Mouse (Mus musculus) hematopoietic stem cell, adult 5-6 weeks (primary cell): ENCODE measurements around the gene 1810049J17Rik. TPM values are rescaled to one million over a fixed set of nuclear protein-coding genes. Genes with fewer than 3 reads are reported as not detected.

ENCODE experiments used
- ATAC-seq, 2 experiments: fragments of 125-278 bp in 1 of 2; replicated peaks in 1 of 2; 2 replicates each; pipeline ENCODE4 v1.8.0; 2016 to 2017; ENCODE audit warnings: inconsistent platforms in 2 of 2, mild to moderate bottlenecking in 2 of 2, moderate number of reproducible peaks in 2 of 2, low read depth in 1 of 2, moderate TSS enrichment in 1 of 2; ENCODE audit not compliant: low FRiP score in 2 of 2, poor library complexity in 2 of 2, severe bottlenecking in 2 of 2, insufficient read depth in 1 of 2, low TSS enrichment in 1 of 2
- total RNA-seq: library from RNA; stranded (forward); fragments of 172-1452, 232-1000 nt; gene quantifications from 2 replicates; pipeline ENCODE4 v1.2.3, GENCODE M21; 2017

Gene 1810049J17Rik
- total RNA-seq, 1 experiment from 2014 or later: not detected

GRCm38 (mm10) chr15:12284794-12285534 lies 36.7 kb downstream of the 1810049J17Rik start:
- ATAC-seq: no peak

GRCm38 (mm10) chr15:12279816-12280215 lies 41.9 kb downstream of the 1810049J17Rik start:
- no peak for ATAC-seq

DNA sequence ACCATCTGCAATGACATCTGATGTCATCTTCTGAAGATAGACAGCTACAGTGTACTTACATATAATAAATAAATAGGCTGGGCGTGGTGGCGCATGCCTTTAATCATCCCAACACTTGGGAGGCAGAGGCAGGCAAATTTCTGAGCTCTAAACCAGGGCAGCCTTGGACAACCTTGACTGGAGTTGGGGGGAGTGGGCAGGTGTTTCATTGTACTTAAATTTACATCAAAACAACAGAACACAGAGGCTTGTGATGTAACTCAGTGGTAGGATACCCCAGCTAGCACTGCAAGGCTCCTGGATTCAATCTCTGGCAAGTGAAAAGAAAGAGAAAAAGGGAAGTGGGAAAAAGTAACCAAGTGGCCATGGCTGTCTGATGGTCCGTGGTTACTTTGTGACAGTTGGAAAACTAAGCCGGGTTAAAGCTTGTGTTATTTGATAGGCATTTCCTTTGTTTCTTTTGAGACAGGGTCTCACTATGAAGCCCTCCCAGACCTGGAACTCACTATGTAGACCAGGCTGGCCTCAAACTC lies 46.5 kb downstream of the 1810049J17Rik start:
- ATAC-seq: peak; percentile 53 to 69

GRCm38 (mm10) chr15:12274053-12274769 lies 47.5 kb downstream of the 1810049J17Rik start:
- no peak for ATAC-seq

DNA sequence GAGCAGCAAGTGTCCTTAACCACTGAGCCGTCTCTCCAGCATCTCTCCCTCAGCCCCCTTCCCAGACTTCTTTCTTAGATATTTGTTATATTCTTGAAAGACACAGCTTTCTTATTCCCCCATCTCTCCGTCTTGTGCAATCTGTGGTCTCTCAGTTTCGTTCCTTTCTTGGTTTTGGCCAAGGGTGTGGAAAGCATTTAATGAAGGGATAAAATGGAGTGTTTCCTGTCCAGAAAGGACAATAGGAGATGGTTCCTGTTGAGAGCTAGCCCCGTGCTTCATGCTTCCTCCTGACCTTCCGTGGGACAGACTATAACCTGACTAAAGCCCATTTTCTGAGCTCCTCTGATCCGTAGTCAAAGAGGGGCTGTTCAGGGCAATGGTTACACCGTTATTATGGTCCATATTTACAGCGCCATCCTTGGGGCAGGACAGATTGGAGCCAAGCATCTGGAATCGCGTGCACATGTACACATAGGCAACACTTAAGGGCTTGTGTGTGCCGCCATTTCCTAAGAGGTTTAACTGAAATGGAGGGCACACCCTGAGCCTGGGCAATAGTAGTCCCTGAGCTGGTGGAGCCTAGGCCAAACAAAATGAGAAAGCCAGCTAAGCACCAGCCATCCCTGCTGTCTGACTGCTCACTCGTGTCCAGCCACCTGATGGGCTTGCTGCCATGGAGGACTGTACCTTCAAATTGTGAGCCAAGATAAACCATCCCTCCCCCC lies 48.2 kb downstream of the 1810049J17Rik start:
- no peak for ATAC-seq

Other genes starting within 250 kb of the 1810049J17Rik start
- gene Zfr, start 204.1 kb downstream of the 1810049J17Rik start, total RNA-seq: 81.7 and 87.6 TPM in 2 replicates
- gene Mtmr12, start 116.9 kb downstream of the 1810049J17Rik start, total RNA-seq: 22.9 and 30.6 TPM in 2 replicates
- 99.9 and 103 TPM in 2 replicates for gene Golph3, start 449 bp downstream of the 1810049J17Rik start, total RNA-seq